Mouse (Mus musculus) inflammation-experienced regulatory T-cells, adult 6 months (primary cell): ENCODE data around the gene Etnk1. TPM values are rescaled to one million over a fixed set of nuclear protein-coding genes. Genes with fewer than 3 reads are reported as not detected.
A peak's percentile ranks its signal among the peaks of the same experiment; 100 is the strongest.
"Not testable (repeated sequence)": the region's sequence is repeated elsewhere in the genome, so short reads cannot be mapped to it uniquely, and the experiment has no call there.

ENCODE experiments used
- ATAC-seq: one replicate; pipeline ENCODE4 v1.8.0; 2017
- polyA plus RNA-seq, 3 experiments: library from polyadenylated mRNA; unstranded; fragments of 100-300 nt; shearing (Covaris generic); gene quantifications; one replicate each; pipeline ENCODE4 v1.2.1; 2017

Gene Etnk1
- polyA plus RNA-seq, 3 experiments from 2014 or later: 15.2 to 39.5 (median 37.0) TPM

DNA sequence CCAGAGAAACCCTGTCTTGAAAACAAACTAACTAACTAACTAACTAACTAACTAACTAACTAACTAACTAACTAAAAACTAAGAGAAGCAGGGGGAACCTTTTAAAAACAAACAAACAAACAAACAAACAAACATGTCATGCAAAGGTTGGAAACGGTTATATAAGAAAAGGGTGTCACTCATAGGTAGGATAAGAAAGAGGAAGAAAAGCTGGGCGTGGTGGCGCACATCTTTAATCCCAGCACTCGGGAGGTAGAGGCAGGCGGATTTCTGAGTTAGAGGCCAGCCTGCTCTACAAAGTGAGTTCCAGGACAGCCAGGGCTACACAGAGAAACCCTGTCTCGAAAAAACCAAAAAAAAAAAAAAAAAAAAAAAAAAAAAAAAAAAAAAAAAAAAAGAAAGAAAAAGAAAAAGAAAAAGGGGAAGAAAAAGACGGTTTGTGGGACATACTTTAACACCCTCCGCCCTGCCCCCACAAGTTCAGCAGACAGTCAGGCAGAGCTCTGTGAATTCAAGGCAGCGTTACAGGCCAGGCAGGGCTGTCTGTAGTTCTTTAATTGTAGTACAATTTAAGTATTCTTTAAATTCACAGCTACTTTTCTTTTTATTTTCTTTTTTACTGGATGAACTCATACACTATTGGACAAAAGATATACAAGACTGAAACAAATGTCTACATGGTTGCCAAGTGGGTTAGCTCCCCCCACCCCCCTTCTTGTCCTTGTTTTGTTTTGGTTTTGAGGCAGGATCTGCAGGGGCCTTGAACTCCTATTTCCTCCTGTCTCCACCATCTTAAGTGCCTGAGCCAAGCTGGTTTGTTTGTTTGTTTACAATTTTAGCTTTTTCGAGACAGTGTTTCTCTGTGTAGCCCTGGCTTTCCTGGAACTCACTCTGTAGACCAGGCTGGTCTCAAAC, 15.7 kb upstream of the Etnk1 start:
- ATAC-seq: not testable (repeated sequence)

DNA sequence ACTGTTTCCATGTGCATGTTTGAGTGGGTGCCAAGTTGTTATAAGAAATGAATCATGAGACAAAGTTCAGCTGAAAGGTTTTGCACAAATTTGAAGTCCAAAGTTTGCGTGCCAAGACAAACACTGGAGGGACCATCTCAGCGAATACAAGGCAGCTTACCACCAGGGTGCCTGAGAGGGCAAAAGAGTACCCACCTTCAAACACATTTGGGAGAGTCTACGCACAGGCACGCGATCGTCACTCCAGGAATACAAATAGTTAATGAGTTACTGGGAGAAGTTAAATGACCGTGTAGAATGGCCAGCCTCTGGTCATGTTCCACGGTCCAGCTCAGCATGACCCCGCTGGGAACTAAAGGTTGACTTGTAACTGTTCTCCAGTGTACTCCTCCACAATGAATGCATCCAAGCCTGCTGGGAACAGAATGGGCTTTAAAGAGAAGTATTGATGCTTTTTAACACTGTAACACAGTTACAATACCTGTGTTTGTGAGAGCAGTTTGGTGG, 14.6 kb upstream of the Etnk1 start:
- no peak for ATAC-seq

DNA sequence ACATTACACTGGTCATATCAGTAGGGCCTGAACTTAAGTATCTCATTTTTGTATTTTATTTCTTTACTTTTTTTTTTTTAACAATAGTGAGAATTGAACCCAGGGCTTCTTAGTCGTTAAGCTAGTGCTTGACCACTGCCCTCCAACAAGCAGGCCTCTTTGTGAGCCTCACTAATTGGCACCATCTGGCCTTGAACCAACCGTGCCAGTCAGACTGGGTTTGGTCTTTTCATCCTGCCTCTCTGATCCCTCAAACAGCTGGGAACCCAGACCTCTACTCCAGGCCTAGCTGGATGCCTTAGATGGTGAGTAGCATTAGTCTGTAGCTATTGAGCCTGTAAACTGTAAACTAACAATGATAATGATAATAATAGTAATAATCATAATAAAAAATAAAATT, 13.9 kb upstream of the Etnk1 start:
- no peak for ATAC-seq

DNA sequence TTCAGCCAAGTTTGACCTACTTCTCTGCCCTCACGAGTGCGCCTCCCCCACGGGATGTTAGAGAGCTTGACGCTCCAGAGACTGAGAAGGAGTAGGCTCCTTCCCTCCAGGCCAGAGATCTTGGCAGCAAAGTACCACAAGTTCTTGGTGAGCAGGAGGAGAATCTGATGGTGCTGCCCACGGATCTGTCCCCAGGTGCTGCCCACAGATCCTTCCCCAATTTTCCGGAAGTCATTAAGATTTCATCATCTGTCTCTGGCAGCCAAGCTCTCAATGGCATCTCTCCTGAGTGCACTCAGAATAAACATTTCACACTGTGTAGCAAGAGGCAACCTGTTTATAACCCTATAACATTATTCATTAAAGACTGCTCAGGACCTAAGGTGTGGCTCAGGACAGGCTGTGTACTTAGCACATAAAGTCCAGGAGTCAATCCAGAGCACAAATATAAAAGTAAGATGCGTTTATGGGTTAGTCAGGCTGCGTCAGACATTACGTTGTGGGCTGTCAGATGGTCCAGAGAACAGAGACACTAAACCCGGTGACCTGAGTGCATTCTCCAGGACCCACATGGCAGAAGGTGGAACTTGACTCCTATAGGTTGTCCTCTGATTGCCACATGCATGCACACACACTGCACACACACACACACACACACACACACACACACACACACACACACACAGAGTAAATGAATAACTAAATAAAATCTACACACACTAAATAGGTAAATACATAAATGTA, 13.1 kb upstream of the Etnk1 start:
- no peak for ATAC-seq

DNA sequence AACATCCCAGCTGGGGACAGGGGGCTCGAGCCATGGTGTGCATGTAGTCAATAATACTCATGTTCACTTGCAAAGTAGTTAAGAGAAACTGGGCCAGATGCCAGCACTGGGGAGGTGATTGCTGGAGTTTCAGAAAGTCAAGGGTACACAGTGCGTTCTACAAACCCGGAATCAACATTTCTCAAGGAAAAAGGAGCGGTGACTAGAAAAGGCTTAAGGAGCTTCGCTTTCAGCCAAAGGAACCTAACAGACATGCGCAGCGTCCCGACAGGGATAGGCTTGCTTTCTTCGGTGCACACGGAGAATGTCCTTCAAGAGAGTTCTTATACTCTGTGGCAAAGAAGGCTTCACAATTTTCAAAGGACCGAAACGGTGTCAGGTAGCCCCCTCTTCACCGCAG, 12.1 kb upstream of the Etnk1 start:
- no peak for ATAC-seq

DNA sequence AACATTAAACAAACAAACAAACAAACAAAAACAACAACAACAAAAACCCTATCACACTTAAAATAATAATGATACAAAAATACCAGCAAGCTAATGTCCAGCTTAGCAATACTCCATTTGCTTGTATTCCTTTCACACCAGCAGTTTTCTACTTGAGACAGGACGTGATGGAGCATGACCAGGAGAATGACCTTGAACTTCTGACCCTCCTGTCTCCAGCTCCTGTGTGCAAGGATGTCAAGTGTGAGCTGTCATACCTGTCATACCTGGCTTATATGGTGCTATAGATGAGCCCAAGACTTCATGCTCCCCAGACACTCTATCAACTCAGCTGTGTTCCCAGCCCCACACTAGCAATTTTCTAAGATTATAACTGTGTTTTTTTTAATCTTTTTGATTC, 11.0 kb upstream of the Etnk1 start:
- ATAC-seq: no peak

DNA sequence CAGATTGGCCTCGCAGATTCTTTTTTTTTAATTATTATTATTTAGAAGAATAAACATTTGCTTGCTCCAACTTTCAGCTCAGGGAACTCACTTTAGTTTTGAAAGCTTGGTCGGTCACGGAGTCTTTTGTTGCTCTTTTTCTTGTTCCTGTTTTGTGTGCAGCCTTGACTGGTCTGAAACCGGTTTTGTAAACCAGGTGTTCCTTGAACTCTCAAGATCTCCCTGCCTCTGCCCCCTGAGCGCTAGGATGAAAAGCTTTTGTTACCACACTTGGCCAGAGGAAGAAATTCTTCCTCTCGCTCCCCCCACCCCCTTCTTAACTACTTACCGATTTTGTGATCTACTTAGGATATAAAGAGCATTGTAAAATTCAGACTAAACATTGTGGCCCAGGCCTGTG, 10.3 kb upstream of the Etnk1 start:
- ATAC-seq: no peak

DNA sequence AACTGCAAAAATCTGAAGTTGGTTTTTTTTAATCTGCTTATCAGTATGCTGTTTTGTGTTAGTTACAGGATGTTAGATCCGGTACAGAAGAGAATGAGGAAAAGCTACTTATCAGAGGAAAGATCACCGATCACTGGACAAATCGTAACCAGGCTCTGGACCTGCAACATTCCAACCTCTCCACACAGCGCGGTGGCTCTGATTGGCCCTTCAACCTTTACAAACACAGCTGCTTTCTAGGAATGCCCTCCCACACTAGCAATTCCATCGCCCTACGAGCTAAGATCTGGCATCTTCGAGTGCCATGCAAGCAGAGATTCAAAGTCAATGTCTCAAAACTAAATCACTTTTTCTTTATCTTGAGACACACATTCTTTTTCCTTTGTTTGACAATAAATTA, 9.6 kb upstream of the Etnk1 start:
- no peak for ATAC-seq

DNA sequence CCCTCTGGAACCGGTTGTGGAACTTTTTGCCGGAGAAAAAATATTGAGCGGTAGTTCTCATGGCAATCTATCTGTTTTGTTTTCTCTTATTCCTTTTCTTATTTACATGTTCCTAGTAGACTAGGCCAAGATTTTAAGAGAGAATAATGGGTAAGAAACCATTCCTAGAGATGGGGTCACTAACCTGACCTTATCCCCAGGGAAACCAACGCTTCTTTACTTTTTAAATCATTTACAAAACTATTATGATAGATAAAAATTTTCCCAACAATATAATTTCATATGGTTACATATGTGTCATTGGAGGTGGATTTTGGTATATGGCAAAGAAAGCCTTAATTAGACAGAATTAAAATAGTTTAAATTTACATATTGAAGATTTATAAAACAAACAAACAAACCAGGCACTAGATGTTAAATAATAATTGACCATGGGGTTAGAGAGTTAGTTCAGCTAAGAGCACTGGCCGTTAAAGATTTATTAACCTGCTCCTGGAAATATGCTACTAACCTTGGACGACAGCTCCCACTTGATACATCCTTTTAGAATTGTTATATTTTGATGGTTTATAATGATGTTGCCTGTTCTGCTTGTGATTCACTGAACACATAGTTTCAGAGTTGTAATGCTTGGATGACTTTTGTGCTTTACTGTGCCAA, 6.3 kb upstream of the Etnk1 start:
- no peak for ATAC-seq

DNA sequence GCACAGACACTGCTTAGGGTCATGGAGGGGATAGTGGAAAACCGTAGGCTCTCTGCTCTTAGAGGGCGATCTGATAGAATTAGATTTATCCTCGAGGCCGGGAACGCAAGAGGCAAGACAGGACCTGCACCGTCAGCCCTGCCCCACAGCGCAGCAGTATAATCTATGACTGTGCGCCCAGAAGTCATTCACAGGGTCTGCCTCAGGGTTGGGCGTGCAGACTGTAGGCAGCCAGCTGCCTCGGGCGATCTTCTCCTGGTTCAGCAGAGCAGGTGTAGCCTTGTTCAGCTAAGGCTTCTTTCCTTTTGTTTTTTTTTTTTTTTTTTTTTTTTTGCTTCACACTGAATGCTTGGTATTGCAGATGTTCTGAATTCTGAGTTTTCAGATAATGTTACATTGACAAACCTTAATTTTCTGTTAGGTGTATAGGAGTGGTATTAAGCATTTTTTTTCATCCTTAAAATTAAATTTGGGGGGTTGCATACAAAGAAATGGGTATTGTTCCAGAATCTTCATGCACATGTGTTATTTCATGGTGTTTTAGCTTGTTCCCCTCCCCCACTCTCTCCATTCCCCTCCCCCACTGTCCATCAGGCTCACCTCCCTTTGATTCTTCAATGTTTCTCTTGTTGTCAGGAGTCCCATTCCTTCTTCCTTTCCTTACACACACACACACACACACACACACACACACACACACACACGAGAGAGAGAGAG, 4.7 kb upstream of the Etnk1 start:
- no peak for ATAC-seq

DNA sequence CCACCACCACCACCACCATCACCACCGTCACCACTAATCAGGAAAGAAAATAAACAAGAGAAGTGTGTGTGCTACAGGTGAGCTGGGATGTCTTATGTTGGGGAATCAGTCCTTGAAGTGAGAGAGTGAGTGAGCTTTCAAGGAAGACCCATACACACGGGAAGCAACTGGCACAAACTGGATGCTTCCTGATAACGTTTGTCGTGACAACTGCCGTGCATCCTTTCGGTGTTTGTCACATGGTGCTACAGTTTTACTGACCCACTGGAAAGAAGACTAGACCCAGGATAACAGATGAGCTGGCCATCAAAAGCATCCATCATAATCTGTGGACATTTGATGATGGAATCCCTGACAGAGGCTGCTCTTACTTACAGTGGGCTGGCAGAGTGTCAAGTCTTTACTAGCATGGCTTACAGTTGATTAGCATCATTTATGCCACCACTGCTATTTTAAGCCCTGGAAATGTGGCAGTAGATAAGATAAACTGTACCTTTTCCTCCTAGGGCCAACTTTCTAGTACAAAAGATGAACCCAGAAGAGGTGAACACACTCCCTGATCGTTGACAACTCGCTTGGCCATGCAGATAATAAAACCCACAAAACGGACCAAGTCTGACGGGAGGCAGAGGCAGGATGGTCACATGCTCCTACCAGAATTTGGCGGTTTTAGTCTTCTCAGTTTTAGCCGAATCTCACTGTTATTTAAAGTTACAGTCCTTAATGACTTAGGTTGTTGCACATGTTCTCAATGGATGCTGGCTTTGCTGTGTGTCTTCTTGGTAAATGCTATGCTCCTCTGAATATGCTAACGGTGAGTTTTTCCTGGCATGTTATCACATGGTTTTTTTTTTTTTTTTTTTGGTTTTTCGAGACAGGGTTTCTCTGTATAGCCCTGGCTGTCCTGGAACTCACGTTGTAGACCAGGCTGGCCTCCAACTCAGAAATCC, 2.8 kb upstream of the Etnk1 start:
- ATAC-seq: no peak

DNA sequence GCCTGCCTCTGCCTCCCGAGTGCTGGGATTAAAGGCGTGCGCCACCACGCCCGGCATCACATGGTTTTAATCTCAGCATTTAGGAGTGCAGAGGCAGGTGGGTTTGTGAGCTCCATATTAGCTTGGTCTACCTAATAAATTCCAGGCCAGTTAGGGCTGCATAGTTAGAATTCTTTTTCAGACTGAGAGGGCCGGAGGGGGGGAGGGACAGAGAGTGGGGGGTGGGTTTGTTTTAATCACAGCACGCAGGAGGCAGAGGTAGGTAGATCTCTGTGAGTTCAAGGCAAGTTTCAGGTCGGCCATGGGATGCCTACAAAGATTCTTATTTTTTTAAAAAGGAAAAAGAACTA, 2.1 kb upstream of the Etnk1 start:
- no peak for ATAC-seq

DNA sequence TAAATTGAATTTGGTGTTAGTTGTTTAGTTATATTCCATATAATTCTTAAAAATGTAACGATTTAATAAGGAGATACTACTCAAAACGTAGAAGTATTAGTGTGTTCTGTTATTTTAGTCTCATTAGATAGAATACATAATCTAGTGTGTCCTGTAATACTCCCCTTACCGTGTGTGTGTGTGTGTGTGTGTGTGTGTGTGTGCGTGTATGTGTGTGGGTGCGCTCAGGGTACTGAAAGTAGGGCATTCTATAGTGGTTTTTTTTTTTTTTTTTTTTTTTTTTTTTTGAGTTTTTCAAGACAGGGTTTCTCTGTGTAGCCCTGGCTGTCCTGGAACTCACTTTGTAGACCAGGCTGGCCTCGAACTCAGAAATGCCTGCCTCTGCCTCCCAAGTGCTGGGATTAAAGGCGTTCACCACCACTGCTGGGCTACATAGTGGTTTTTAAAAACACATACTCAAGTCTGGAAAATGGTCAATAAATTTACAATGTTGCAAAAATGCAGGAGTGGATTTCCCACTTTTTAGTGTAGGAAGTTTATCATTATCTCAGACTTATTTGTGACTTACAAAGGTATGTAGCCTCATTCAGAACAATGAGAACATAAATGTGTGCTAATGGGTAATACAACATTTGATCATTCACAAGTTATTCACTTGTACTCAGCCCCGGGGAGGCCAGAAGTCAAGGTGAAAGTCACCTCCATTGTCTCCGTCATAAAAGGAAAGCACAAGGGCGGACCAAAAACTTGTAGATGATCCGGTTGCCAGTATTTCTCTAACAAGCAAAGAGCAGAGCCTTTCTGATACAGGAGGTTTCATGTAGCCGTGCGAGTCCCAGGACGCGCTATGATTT, 1.4 kb upstream of the Etnk1 start:
- ATAC-seq: no peak

DNA sequence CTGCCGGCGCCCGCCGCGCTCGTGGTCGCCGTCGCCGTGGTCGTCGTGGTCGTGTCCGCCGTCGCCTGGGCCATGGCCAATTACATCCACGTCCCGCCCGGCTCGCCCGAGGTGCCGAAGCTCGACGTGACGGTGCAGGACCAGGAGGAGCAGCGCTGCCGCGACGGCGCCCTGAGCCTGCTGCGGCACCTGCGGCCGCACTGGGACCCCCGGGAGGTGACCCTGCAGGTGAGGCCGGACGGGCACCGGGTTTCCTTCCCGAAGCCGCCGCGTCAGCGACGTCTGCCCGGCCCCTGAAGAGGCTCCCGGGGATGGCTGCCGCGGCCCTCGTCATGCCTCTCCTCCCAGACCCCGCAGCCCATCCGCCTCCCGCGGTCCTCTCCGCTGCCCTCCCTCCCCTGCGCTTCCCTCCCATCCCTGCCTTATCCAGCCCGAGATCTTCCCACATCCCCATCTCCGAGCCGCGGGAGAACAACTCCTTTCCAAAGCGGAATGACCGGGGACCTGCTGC, 443 bp downstream of the Etnk1 start:
- ATAC-seq: no peak

DNA sequence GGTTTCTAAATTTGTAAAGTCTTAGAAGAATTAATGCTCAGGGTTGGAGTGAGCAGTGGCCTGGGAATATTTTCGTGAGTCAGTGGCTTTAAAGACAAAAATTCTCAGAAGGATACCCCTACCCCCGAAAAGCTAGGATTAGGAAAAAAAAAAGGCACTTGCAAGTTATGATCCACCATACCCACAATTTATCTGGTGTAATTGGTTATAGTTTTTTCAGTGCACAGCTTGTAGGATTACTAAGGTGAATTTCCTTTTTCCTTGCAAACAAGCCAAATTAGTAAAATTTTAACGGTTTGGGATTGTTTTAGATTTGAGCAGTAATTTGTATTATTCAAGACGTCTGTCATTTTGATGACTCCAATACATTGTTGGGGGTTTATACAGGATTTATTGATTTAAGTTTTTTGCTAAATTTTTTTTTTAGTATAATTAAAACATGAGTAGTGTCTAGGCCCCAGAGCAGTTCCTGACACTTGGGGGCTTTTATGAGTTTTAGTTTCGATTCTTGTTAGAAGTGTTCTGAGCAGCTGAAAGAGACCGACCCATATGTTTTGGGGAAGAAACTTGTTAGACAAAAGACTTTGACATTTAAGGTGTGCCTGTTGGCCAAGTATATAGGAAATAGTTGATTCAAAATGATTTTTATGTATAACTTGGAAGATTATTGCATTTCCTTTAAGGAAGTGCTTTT, 1.1 kb downstream of the Etnk1 start:
- peak; percentile 7 for ATAC-seq

DNA sequence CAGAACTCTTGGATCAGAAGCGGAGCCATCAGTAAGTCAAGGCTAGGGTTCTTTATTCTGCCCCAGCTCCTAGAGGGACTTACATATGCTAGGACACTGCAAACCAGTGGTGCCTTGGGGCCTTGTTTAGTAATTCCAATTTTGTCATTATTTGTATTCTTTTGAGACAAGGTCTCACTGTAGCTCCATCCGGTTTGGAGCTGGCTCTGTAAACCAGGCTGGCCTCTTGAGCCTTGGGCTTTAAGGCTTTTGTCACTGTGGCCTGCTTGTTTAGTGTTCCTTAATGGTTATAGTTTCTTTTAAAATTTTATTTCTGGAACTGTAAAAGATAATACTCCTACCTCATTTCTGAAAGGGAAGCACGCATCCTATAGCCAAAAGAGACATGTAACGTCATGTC, 2.4 kb downstream of the Etnk1 start:
- no peak for ATAC-seq

DNA sequence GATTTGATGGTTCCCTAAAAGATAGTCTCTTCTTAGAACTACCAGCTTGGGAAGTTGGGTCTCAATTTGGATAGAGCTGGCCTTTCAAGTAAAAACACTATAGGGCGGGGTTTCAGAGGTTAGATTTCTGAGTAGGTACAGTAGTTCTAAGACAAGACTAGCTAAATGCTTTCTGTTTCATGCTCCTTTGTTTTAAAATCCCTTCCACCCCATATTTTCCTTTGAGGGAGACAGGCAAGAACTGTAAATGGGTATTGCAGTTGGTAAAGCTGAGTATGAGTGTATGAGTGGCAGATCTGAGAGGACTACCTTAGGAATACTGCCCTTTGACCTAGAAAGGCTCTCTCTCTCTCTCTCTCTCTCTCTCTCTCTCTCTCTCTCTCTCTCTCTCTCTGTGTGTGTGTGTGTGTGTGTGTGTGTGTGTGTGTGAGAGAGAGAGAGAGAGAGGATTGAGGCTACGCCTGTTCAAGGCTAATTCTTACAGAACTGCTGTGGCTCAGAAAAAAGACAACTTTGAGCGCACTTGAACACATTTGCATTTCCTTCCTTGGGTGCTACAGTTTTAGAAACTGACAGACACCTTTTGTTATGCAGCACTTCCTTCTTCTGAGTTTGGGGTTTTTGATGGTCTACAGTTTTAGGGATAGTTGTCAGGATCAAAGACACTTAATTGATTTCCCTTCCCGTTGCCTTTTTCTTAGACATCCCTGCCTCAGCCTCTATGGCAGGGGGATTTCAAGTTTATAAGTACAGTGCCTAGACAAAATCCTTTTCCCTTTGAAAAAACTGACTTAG, 3.3 kb downstream of the Etnk1 start:
- ATAC-seq: peak; percentile 7

DNA sequence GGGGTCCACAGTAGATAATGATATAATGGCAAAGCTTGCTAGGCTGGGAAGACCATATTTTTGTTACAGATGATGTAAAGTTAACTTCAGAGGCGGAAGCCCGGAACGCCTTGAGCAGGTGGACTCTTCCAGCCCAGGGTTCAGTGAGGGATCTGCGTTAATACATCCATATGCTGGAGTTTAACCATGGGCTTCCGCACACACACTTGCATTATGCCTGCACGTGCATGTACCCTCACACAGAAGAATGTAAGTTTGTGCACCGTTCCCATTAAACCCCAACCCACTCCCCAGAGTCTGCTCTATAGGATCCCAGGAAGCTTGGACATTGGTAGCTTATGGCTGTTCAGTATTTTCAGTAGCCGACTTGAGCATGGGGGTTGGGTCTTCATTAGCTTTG, 4.0 kb downstream of the Etnk1 start:
- ATAC-seq: no peak
